Mouse (Mus musculus): Measurements from ENCODE around the gene Arhgef28. TPM values are rescaled to one million over a fixed set of nuclear protein-coding genes. Genes with fewer than 3 reads are reported as not detected.

Gene Arhgef28
- polyA plus RNA-seq, 1 experiment from 2014 or later: 1.3 TPM

GRCm38 (mm10) chr13:97899604-97900379 is 306.4 kb downstream of the Arhgef28 start:
- whole genome bisulfite sequencing (ENCODE audit: insufficient replicate concordance): 71% methylated on average over 14 of the region's 14 CpGs
- no peak overlapping the region for H3K27ac ChIP-seq (ENCODE audit: low read length)

GRCm38 (mm10) chr13:97898590-97898989 is 307.6 kb downstream of the Arhgef28 start:
- no peak for ATAC-seq (ENCODE audit: low read depth)
- Histone ChIP-seq H3K9me3 (replicated peaks; ENCODE audit: control insufficient read depth, low read length) (no peaks in the 10 kb centered on the region), H3K4me2 (ENCODE audit: low read depth, low read length) (no peak overlapping the region), H3K36me3 (ENCODE audit: control insufficient read depth, insufficient read depth) (no peaks in the 10 kb centered on the region), H3K27me3 (ENCODE audit: control insufficient read depth, insufficient read depth, low read depth, low read length) (no peaks in the 10 kb centered on the region), H3K9ac (ENCODE audit: low read depth, low read length) (no peak overlapping the region), H3K4me1 (ENCODE audit: control insufficient read depth, low read depth, low read length) (no peaks in the 10 kb centered on the region), H3K27ac (ENCODE audit: low read length) (no peak overlapping the region), H3K4me3 (ENCODE audit: low read depth, low read length) (no peak overlapping the region)
- WGBS (ENCODE audit: insufficient replicate concordance): 41% methylated on average over 2 of the region's 2 CpGs

More at GRCm38 (mm10) chr13:97899604-97900379, 306.4 kb downstream of the Arhgef28 start:
- ATAC-seq (ENCODE audit: low read depth): no peak
- H3K9ac ChIP-seq (ENCODE audit: low read depth, low read length): no peak overlapping the region
- no peak overlapping the region for H3K4me3 ChIP-seq (ENCODE audit: low read depth, low read length)
- H3K9me3 ChIP-seq (replicated peaks; ENCODE audit: control insufficient read depth, low read length): no peaks in the 10 kb centered on the region
- no peak overlapping the region for H3K4me2 ChIP-seq (ENCODE audit: low read depth, low read length)
- no peaks in the 10 kb centered on the region for H3K4me1 ChIP-seq (ENCODE audit: control insufficient read depth, low read depth, low read length)
- H3K27me3 ChIP-seq (ENCODE audit: control insufficient read depth, insufficient read depth, low read depth, low read length): no peaks in the 10 kb centered on the region
- no peaks in the 10 kb centered on the region for H3K36me3 ChIP-seq (ENCODE audit: control insufficient read depth, insufficient read depth)

- Histone ChIP-seq H3K4me1 (ENCODE audit: control insufficient read depth, low read depth, low read length) (no peaks in the 10 kb centered on the region), H3K4me2 (ENCODE audit: low read depth, low read length) (no peak overlapping the region), H3K27ac (ENCODE audit: low read length) (no peak overlapping the region), H3K4me3 (ENCODE audit: low read depth, low read length) (no peak overlapping the region), H3K36me3 (ENCODE audit: control insufficient read depth, insufficient read depth) (no peaks in the 10 kb centered on the region), H3K27me3 (ENCODE audit: control insufficient read depth, insufficient read depth, low read depth, low read length) (no peaks in the 10 kb centered on the region), H3K9me3 (replicated peaks; ENCODE audit: control insufficient read depth, low read length) (no peaks in the 10 kb centered on the region), H3K9ac (ENCODE audit: low read depth, low read length) (no peak overlapping the region)
- WGBS (ENCODE audit: insufficient replicate concordance): 52% methylated on average over 10 of the region's 10 CpGs
- ATAC-seq (ENCODE audit: low read depth): no peak
These were observed 313.0 kb downstream of the Arhgef28 start for GRCm38 (mm10) chr13:97893031-97893825.

- Histone ChIP-seq H3K27ac (ENCODE audit: low read length) (no peak overlapping the region), H3K27me3 (ENCODE audit: control insufficient read depth, insufficient read depth, low read depth, low read length) (no peaks in the 10 kb centered on the region), H3K4me2 (ENCODE audit: low read depth, low read length) (no peak overlapping the region), H3K4me3 (ENCODE audit: low read depth, low read length) (no peak overlapping the region), H3K9ac (ENCODE audit: low read depth, low read length) (no peak overlapping the region), H3K4me1 (ENCODE audit: control insufficient read depth, low read depth, low read length) (no peaks in the 10 kb centered on the region), H3K36me3 (ENCODE audit: control insufficient read depth, insufficient read depth) (no peaks in the 10 kb centered on the region), H3K9me3 (replicated peaks; ENCODE audit: control insufficient read depth, low read length) (no peaks in the 10 kb centered on the region)
- WGBS (ENCODE audit: insufficient replicate concordance): 68% methylated on average over 15 of the region's 15 CpGs
- ATAC-seq (ENCODE audit: low read depth): no peak
These were observed 314.0 kb downstream of the Arhgef28 start for GRCm38 (mm10) chr13:97892089-97892884.

- 68% methylated on average over 6 of the region's 6 CpGs for WGBS (ENCODE audit: insufficient replicate concordance)
- ATAC-seq (ENCODE audit: low read depth): no peak
These were observed 318.2 kb downstream of the Arhgef28 start for GRCm38 (mm10) chr13:97888046-97888445.

GRCm38 (mm10) chr13:97887558-97887957 is 318.7 kb downstream of the Arhgef28 start:
- Histone ChIP-seq H3K4me2 (ENCODE audit: low read depth, low read length) (no peak overlapping the region), H3K4me1 (ENCODE audit: control insufficient read depth, low read depth, low read length) (no peaks in the 10 kb centered on the region), H3K27ac (ENCODE audit: low read length) (no peak overlapping the region), H3K27me3 (ENCODE audit: control insufficient read depth, insufficient read depth, low read depth, low read length) (no peaks in the 10 kb centered on the region), H3K4me3 (ENCODE audit: low read depth, low read length) (no peak overlapping the region), H3K36me3 (ENCODE audit: control insufficient read depth, insufficient read depth) (no peaks in the 10 kb centered on the region), H3K9ac (ENCODE audit: low read depth, low read length) (no peak overlapping the region), H3K9me3 (replicated peaks; ENCODE audit: control insufficient read depth, low read length) (no peaks in the 10 kb centered on the region)
- no peak for ATAC-seq (ENCODE audit: low read depth)
- 53% methylated on average over 7 of the region's 7 CpGs for WGBS (ENCODE audit: insufficient replicate concordance)

More at GRCm38 (mm10) chr13:97888046-97888445, 318.2 kb downstream of the Arhgef28 start:
- Histone ChIP-seq H3K9ac (ENCODE audit: low read depth, low read length) (no peak overlapping the region), H3K4me2 (ENCODE audit: low read depth, low read length) (no peak overlapping the region), H3K27ac (ENCODE audit: low read length) (no peak overlapping the region), H3K4me1 (ENCODE audit: control insufficient read depth, low read depth, low read length) (no peaks in the 10 kb centered on the region), H3K36me3 (ENCODE audit: control insufficient read depth, insufficient read depth) (no peaks in the 10 kb centered on the region), H3K27me3 (ENCODE audit: control insufficient read depth, insufficient read depth, low read depth, low read length) (no peaks in the 10 kb centered on the region), H3K4me3 (ENCODE audit: low read depth, low read length) (no peak overlapping the region), H3K9me3 (replicated peaks; ENCODE audit: control insufficient read depth, low read length) (no peaks in the 10 kb centered on the region)

GRCm38 (mm10) chr13:97883629-97884028 is 322.6 kb downstream of the Arhgef28 start:
- H3K4me3 ChIP-seq (ENCODE audit: low read depth, low read length): no peak overlapping the region
- no peaks in the 10 kb centered on the region for H3K9me3 ChIP-seq (replicated peaks; ENCODE audit: control insufficient read depth, low read length)
- H3K27ac ChIP-seq (ENCODE audit: low read length): no peak overlapping the region
- no peak overlapping the region for H3K9ac ChIP-seq (ENCODE audit: low read depth, low read length)
- H3K36me3 ChIP-seq (ENCODE audit: control insufficient read depth, insufficient read depth): no peaks in the 10 kb centered on the region
- WGBS (ENCODE audit: insufficient replicate concordance): 66% methylated on average over 10 of the region's 10 CpGs
- no peaks in the 10 kb centered on the region for H3K27me3 ChIP-seq (ENCODE audit: control insufficient read depth, insufficient read depth, low read depth, low read length)
- no peaks in the 10 kb centered on the region for H3K4me1 ChIP-seq (ENCODE audit: control insufficient read depth, low read depth, low read length)
- no peak for ATAC-seq (ENCODE audit: low read depth)
- no peak overlapping the region for H3K4me2 ChIP-seq (ENCODE audit: low read depth, low read length)

GRCm38 (mm10) chr13:97876450-97876849 is 329.8 kb downstream of the Arhgef28 start:
- no peaks in the 10 kb centered on the region for H3K9me3 ChIP-seq (replicated peaks; ENCODE audit: control insufficient read depth, low read length)
- no peak overlapping the region for H3K4me3 ChIP-seq (ENCODE audit: low read depth, low read length)
- no peak overlapping the region for H3K27ac ChIP-seq (ENCODE audit: low read length)
- H3K9ac ChIP-seq (ENCODE audit: low read depth, low read length): no peak overlapping the region
- no peaks in the 10 kb centered on the region for H3K27me3 ChIP-seq (ENCODE audit: control insufficient read depth, insufficient read depth, low read depth, low read length)
- WGBS (ENCODE audit: insufficient replicate concordance): 75% methylated on average over 4 of the region's 4 CpGs
- no peak overlapping the region for H3K4me2 ChIP-seq (ENCODE audit: low read depth, low read length)
- ATAC-seq (ENCODE audit: low read depth): no peak
- no peaks in the 10 kb centered on the region for H3K36me3 ChIP-seq (ENCODE audit: control insufficient read depth, insufficient read depth)
- no peaks in the 10 kb centered on the region for H3K4me1 ChIP-seq (ENCODE audit: control insufficient read depth, low read depth, low read length)
